Mouse (Mus musculus) erythroblast, embryonic 14.5 days (primary cell): ENCODE measurements around the gene Fcrlb.

Experiments used
- GATA1 ChIP-seq: IDR thresholded peaks from 2 replicates; pipeline ENCODE4 v1.6.1; 2012; ENCODE audit warnings: low read length, inconsistent platforms, mixed read lengths
- TAL1 ChIP-seq: IDR thresholded peaks from 3 replicates; pipeline ENCODE4 v1.6.1; 2012; ENCODE audit warnings: low read length, inconsistent platforms, mixed read lengths

- TF ChIP-seq TAL1 (no peak), GATA1 (no peak)
These were observed 5.1 kb downstream of the Fcrlb start for GRCm38 (mm10) chr1:170907456-170908191.
